Mouse (Mus musculus) MEL-GATA-1-ER (cell line): ENCODE measurements around the gene Crtc1.

Experiments
- DNase-seq: peaks from one replicate; pipeline ENCODE4 v3.0.0-alpha.2; 2012; ENCODE audit warnings: low read depth; ENCODE audit errors: extremely low read depth

Crtc1 gene

GRCm38 (mm10) chr8:70351035-70351999, 88.1 kb downstream of the Crtc1 start:
- DNase-seq: no peak

- no peak for DNase-seq
Measured at GRCm38 (mm10) chr8:70347860-70348420, 91.4 kb downstream of the Crtc1 start.

GRCm38 (mm10) chr8:70347443-70347842, 91.9 kb downstream of the Crtc1 start:
- no peak for DNase-seq

- no peak for DNase-seq
Measured at GRCm38 (mm10) chr8:70344279-70344678, 95.1 kb downstream of the Crtc1 start.

- no peak for DNase-seq
Measured at GRCm38 (mm10) chr8:70343696-70344095, 95.7 kb downstream of the Crtc1 start.

GRCm38 (mm10) chr8:70343076-70343475, 96.3 kb downstream of the Crtc1 start:
- no peak for DNase-seq

- no peak for DNase-seq
Measured at GRCm38 (mm10) chr8:70342007-70342406, 97.4 kb downstream of the Crtc1 start.

- DNase-seq: no peak
Measured at GRCm38 (mm10) chr8:70340659-70341058, 98.7 kb downstream of the Crtc1 start.

- DNase-seq: no peak
Measured at GRCm38 (mm10) chr8:70338931-70339330, 100.4 kb downstream of the Crtc1 start.

GRCm38 (mm10) chr8:70332878-70333202, 106.5 kb downstream of the Crtc1 start:
- DNase-seq: no peak
